Mouse (Mus musculus): ENCODE data around the gene Nrxn2. TPM values are rescaled to one million over a fixed set of nuclear protein-coding genes. Genes with fewer than 3 reads are reported as not detected.
A peak's percentile ranks its signal among the peaks of the same experiment; 100 is the strongest.

The Nrxn2 gene
- polyA plus RNA-seq (2012; rRNA removed) (3.6 and 6.1 TPM in 2 replicates), polyA plus RNA-seq (2014; fragmentation: Nextera tagmentation; extraction: Ambion mirVana) (1.3 and 2.6 TPM in 2 replicates)

GRCm38 (mm10) chr19:6418233-6418879 is at the start of gene Nrxn2:
Gene Nrxn2 (plus strand): TSS chr19:6418731.
- H3K36me3 ChIP-seq (ENCODE audit: control insufficient read depth, insufficient read depth, low read length), result no peaks in the 10 kb centered on the region
- H3K9ac ChIP-seq (ENCODE audit: low read depth, low read length, severe bottlenecking), result peak within 1 kb of the TSS; percentile 46
- ATAC-seq (ENCODE audit: low FRiP score, low read depth) (peak; percentile 91), DNase-seq (ENCODE audit: low spot score) (peak; percentile 82)
- no peak for TF ChIP-seq POLR2A (IDR thresholded peaks at IDR 0.05; ENCODE audit: borderline replicate concordance, extremely low read depth, insufficient read depth, insufficient read length)
- peak within 1 kb of the TSS; percentile 96 for H3K4me2 ChIP-seq (replicated peaks; ENCODE audit: low read depth, low read length, severe bottlenecking)
- H3K4me3 ChIP-seq (replicated peaks; ENCODE audit: low read length), result peak within 1 kb of the TSS; percentile 51
- H3K9me3 ChIP-seq (ENCODE audit: control insufficient read depth, low read length), result no peaks in the 10 kb centered on the region
- WGBS, result 0% methylated on average over 12 of the region's 46 CpGs
- H3K27ac ChIP-seq (replicated peaks; ENCODE audit: low read depth, low read length), result no peak within 1 kb of the TSS
- H3K4me1 ChIP-seq (ENCODE audit: control insufficient read depth, insufficient read depth, low read length), result peaks cover 4% of the 10 kb centered on the region; the same call in 1 of the 2 replicates
- peaks cover 40% of the 10 kb centered on the region for H3K27me3 ChIP-seq (ENCODE audit: control insufficient read depth, insufficient read depth, low read length)

- no peak for TF ChIP-seq POLR2A (IDR thresholded peaks at IDR 0.05; ENCODE audit: borderline replicate concordance, extremely low read depth, insufficient read depth, insufficient read length)
- H3K27ac ChIP-seq (replicated peaks; ENCODE audit: low read depth, low read length), result no peak overlapping the region
- H3K4me1 ChIP-seq (ENCODE audit: control insufficient read depth, insufficient read depth, low read length), result peaks cover 4% of the 10 kb centered on the region
- H3K4me2 ChIP-seq (replicated peaks; ENCODE audit: low read depth, low read length, severe bottlenecking), result no peak overlapping the region
- 95% methylated on average over 2 of the region's 2 CpGs for WGBS
- no peak overlapping the region for H3K9ac ChIP-seq (ENCODE audit: low read depth, low read length, severe bottlenecking)
- DNase-seq (ENCODE audit: low spot score) (no peak), ATAC-seq (ENCODE audit: low FRiP score, low read depth) (no peak)
- no peak overlapping the region for H3K4me3 ChIP-seq (replicated peaks; ENCODE audit: low read length)
- no peaks in the 10 kb centered on the region for H3K9me3 ChIP-seq (ENCODE audit: control insufficient read depth, low read length)
- peaks cover 97% of the 10 kb centered on the region for H3K36me3 ChIP-seq (ENCODE audit: control insufficient read depth, insufficient read depth, low read length)
- H3K27me3 ChIP-seq (ENCODE audit: control insufficient read depth, insufficient read depth, low read length), result no peaks in the 10 kb centered on the region
Observed at GRCm38 (mm10) chr19:6370175-6370574, 48.4 kb upstream of the Nrxn2 start.

GRCm38 (mm10) chr19:6372433-6372832 is 46.1 kb upstream of the Nrxn2 start:
- Histone ChIP-seq H3K4me2 (replicated peaks; ENCODE audit: low read depth, low read length, severe bottlenecking) (no peak overlapping the region), H3K9me3 (ENCODE audit: control insufficient read depth, low read length) (no peaks in the 10 kb centered on the region), H3K36me3 (ENCODE audit: control insufficient read depth, insufficient read depth, low read length) (peaks cover 98% of the 10 kb centered on the region), H3K9ac (ENCODE audit: low read depth, low read length, severe bottlenecking) (no peak overlapping the region), H3K27ac (replicated peaks; ENCODE audit: low read depth, low read length) (no peak overlapping the region), H3K4me1 (ENCODE audit: control insufficient read depth, insufficient read depth, low read length) (no peaks in the 10 kb centered on the region), H3K4me3 (replicated peaks; ENCODE audit: low read length) (no peak overlapping the region), H3K27me3 (ENCODE audit: control insufficient read depth, insufficient read depth, low read length) (no peaks in the 10 kb centered on the region)
- DNase-seq (ENCODE audit: low spot score) (no peak), ATAC-seq (ENCODE audit: low FRiP score, low read depth) (no peak)
- 93% methylated on average over 3 of the region's 3 CpGs for WGBS
- no peak for TF ChIP-seq POLR2A (IDR thresholded peaks at IDR 0.05; ENCODE audit: borderline replicate concordance, extremely low read depth, insufficient read depth, insufficient read length)

- Histone ChIP-seq H3K36me3 (ENCODE audit: control insufficient read depth, insufficient read depth, low read length) (peaks cover 98% of the 10 kb centered on the region), H3K9ac (ENCODE audit: low read depth, low read length, severe bottlenecking) (no peak overlapping the region), H3K4me1 (ENCODE audit: control insufficient read depth, insufficient read depth, low read length) (no peaks in the 10 kb centered on the region), H3K4me2 (replicated peaks; ENCODE audit: low read depth, low read length, severe bottlenecking) (no peak overlapping the region), H3K9me3 (ENCODE audit: control insufficient read depth, low read length) (no peaks in the 10 kb centered on the region), H3K4me3 (replicated peaks; ENCODE audit: low read length) (no peak overlapping the region), H3K27me3 (ENCODE audit: control insufficient read depth, insufficient read depth, low read length) (no peaks in the 10 kb centered on the region), H3K27ac (replicated peaks; ENCODE audit: low read depth, low read length) (no peak overlapping the region)
- 71% methylated on average over 12 of the region's 12 CpGs for WGBS
- DNase-seq (ENCODE audit: low spot score) (peak; percentile 70), ATAC-seq (ENCODE audit: low FRiP score, low read depth) (peak; percentile 38; the same call in 1 of the 2 replicates)
- no peak for TF ChIP-seq POLR2A (IDR thresholded peaks at IDR 0.05; ENCODE audit: borderline replicate concordance, extremely low read depth, insufficient read depth, insufficient read length)
Observed at GRCm38 (mm10) chr19:6373539-6374400, 44.8 kb upstream of the Nrxn2 start.

- DNase-seq (ENCODE audit: low spot score), result no peak
- H3K27ac ChIP-seq (replicated peaks; ENCODE audit: low read depth, low read length), result no peak overlapping the region
- H3K4me2 ChIP-seq (replicated peaks; ENCODE audit: low read depth, low read length, severe bottlenecking), result no peak overlapping the region
- peaks cover 96% of the 10 kb centered on the region for H3K36me3 ChIP-seq (ENCODE audit: control insufficient read depth, insufficient read depth, low read length)
- 97% methylated on average over 3 of the region's 10 CpGs for WGBS
- no peak overlapping the region for H3K9ac ChIP-seq (ENCODE audit: low read depth, low read length, severe bottlenecking)
- TF ChIP-seq POLR2A (IDR thresholded peaks at IDR 0.05; ENCODE audit: borderline replicate concordance, extremely low read depth, insufficient read depth, insufficient read length), result no peak
- no peak for ATAC-seq (ENCODE audit: low FRiP score, low read depth)
- no peaks in the 10 kb centered on the region for H3K27me3 ChIP-seq (ENCODE audit: control insufficient read depth, insufficient read depth, low read length)
- no peak overlapping the region for H3K4me3 ChIP-seq (replicated peaks; ENCODE audit: low read length)
- H3K9me3 ChIP-seq (ENCODE audit: control insufficient read depth, low read length), result no peaks in the 10 kb centered on the region
- no peaks in the 10 kb centered on the region for H3K4me1 ChIP-seq (ENCODE audit: control insufficient read depth, insufficient read depth, low read length)
Observed at GRCm38 (mm10) chr19:6374571-6374970, 44.0 kb upstream of the Nrxn2 start.

All from limb, embryonic 14.5 days (tissue).